ENCODE assay signal across 12 mouse cellular contexts in genomic region chr16:43698735-43699649, GRCm38 (mm10). TPM values are rescaled to one million over a fixed set of nuclear protein-coding genes. Genes with fewer than 3 reads are reported as not detected.
DNase-seq lines count a peak whose midpoint lies in the region; ATAC-seq and TF ChIP-seq lines count a peak whose summit lies in the region.
"Had no signal": no experiment of that assay in that cellular context is flagged by ENCODE, and none has a peak within 500 bp of the region (broad histone marks: within the 10 kb centered on the region; RNA-seq: fewer than 3 reads in every experiment).

No protein-coding gene starts in this region.

- TF ChIP-seq CTCF in lung, postnatal 0 days (IDR thresholded peaks at IDR 0.05) = no peak

- WGBS in heart, embryonic 12.5 days = 76% methylated on average over 14 of the region's 14 CpGs
- 76% methylated on average over 14 of the region's 14 CpGs for WGBS in lung, postnatal 0 days
- WGBS in hindbrain, embryonic 10.5 days = 83% methylated on average over 14 of the region's 14 CpGs

- H3K27me3 ChIP-seq in heart, embryonic 12.5 days (replicated peaks) = no peaks in the 10 kb centered on the region
- no peaks in the 10 kb centered on the region for H3K27me3 ChIP-seq in lung, postnatal 0 days (replicated peaks; ENCODE audit: insufficient read depth, low read length)
- H3K27me3 ChIP-seq in hindbrain, embryonic 10.5 days (ENCODE audit: insufficient read depth, poor library complexity, severe bottlenecking) = no peaks in the 10 kb centered on the region

- no peak overlapping the region for H3K27ac ChIP-seq in heart, embryonic 12.5 days (ENCODE audit: poor library complexity, severe bottlenecking)
- H3K27ac ChIP-seq in lung, postnatal 0 days (ENCODE audit: low read length) = no peak overlapping the region
- H3K27ac ChIP-seq in hindbrain, embryonic 10.5 days = no peak overlapping the region

- no peak overlapping the region for H3K9ac ChIP-seq in heart, embryonic 12.5 days
- no peak overlapping the region for H3K9ac ChIP-seq in lung, postnatal 0 days (replicated peaks; ENCODE audit: low read depth)

- no peaks in the 10 kb centered on the region for H3K36me3 ChIP-seq in heart, embryonic 12.5 days
- no peaks in the 10 kb centered on the region for H3K36me3 ChIP-seq in lung, postnatal 0 days (ENCODE audit: insufficient read depth, low read length)
- H3K36me3 ChIP-seq in hindbrain, embryonic 10.5 days = no peaks in the 10 kb centered on the region

- H3K4me2 ChIP-seq in heart, embryonic 12.5 days = no peak overlapping the region
- H3K4me2 ChIP-seq in lung, postnatal 0 days (replicated peaks; ENCODE audit: low read depth, low read length) = no peak overlapping the region

- DNase-seq in heart, adult 11 months = peak; percentile 89
- peak; percentile 68 for DNase-seq in ZHBTc4 (ENCODE audit: low read depth, low spot score)
- DNase-seq in lung, postnatal 0 days (ENCODE audit: low spot score) = peak; percentile 22
- peak; percentile 39 for DNase-seq in telencephalon, adult 2 months (ENCODE audit: low read depth, low spot score)
- DNase-seq in gastrocnemius, postnatal 25 days = no peak
- no peak for DNase-seq in hindbrain, embryonic 10.5 days (ENCODE audit: low spot score)
- no peak for DNase-seq in heart, adult 8-10 months (ENCODE audit: low spot score)

- H3K4me3 ChIP-seq in heart, embryonic 12.5 days = no peak overlapping the region
- no peak overlapping the region for H3K4me3 ChIP-seq in lung, postnatal 0 days (ENCODE audit: low read depth, low read length)
- H3K4me3 ChIP-seq in hindbrain, embryonic 10.5 days = no peak overlapping the region

- H3K9me3 ChIP-seq in heart, embryonic 12.5 days (replicated peaks) = no peaks in the 10 kb centered on the region
- no peaks in the 10 kb centered on the region for H3K9me3 ChIP-seq in lung, postnatal 0 days (ENCODE audit: low read length)
- H3K9me3 ChIP-seq in hindbrain, embryonic 10.5 days = no peaks in the 10 kb centered on the region

- no peak for TF ChIP-seq EP300 in lung, postnatal 0 days (IDR thresholded peaks at IDR 0.05)

- peaks cover 21% of the 10 kb centered on the region for H3K4me1 ChIP-seq in heart, embryonic 12.5 days (replicated peaks)
- H3K4me1 ChIP-seq in lung, postnatal 0 days (ENCODE audit: insufficient read depth, low read depth, low read length) = no peaks in the 10 kb centered on the region
- H3K4me1 ChIP-seq in hindbrain, embryonic 10.5 days (replicated peaks) = no peaks in the 10 kb centered on the region; the same call in 1 of the 2 replicates

- no peak for ATAC-seq in heart, embryonic 12.5 days (ENCODE audit: insufficient number of reproducible peaks, low FRiP score)
- ATAC-seq in lung, postnatal 0 days = no peak

RNA-seq across cellular contexts. Expression of gene Tigit, which starts 35.0 kb away (rescaled TPM):
- not detected in 2 replicates for polyA plus RNA-seq in heart, embryonic 12.5 days (2016; fragmentation: Nextera tagmentation; extraction: Ambion mirVana)
- not detected in 2 replicates for polyA plus RNA-seq in lung, postnatal 0 days (2015; fragmentation: Nextera tagmentation; extraction: Ambion mirVana)
- total RNA-seq in gastrocnemius, postnatal 25 days (2021) = not detected
- not detected in 2 replicates for polyA plus RNA-seq in hindbrain, embryonic 10.5 days (2016; fragmentation: Nextera tagmentation; extraction: Ambion mirVana)
- not detected for total RNA-seq in heart, adult 8-10 months (2022)
- total RNA-seq: heart, postnatal 10 days; left cerebral cortex, adult 8-10 months; midbrain, postnatal 0 days had no signal
- polyA plus RNA-seq: stomach, embryonic 14.5 days had no signal

RNA-seq across cellular contexts. Expression of gene Drd3, which starts 54.8 kb away (rescaled TPM):
- not detected in 2 replicates for polyA plus RNA-seq in heart, embryonic 12.5 days (2016; fragmentation: Nextera tagmentation; extraction: Ambion mirVana)
- polyA plus RNA-seq in lung, postnatal 0 days (2015; fragmentation: Nextera tagmentation; extraction: Ambion mirVana) = not detected in 2 replicates
- not detected for total RNA-seq in gastrocnemius, postnatal 25 days (2021)
- not detected in 2 replicates for polyA plus RNA-seq in hindbrain, embryonic 10.5 days (2016; fragmentation: Nextera tagmentation; extraction: Ambion mirVana)
- total RNA-seq in heart, adult 8-10 months (2022) = not detected
- total RNA-seq: heart, postnatal 10 days; midbrain, postnatal 0 days had no signal
- polyA plus RNA-seq: midbrain, postnatal 0 days; stomach, embryonic 14.5 days had no signal

Comparison
In these comparisons a context has a peak if more than half of its experiments do, and no peak if none do; other contexts are left out.
1. DNase-seq: peak in heart, adult 11 months (single experiment), ZHBTc4 (single experiment), lung, postnatal 0 days (single experiment) and telencephalon, adult 2 months (single experiment); none in gastrocnemius, postnatal 25 days (single experiment), hindbrain, embryonic 10.5 days (single experiment) and heart, adult 8-10 months (single experiment).